Mouse (Mus musculus) neural tube, postnatal 0 days (tissue): ENCODE results near the gene Tmem38b. TPM values are rescaled to one million over a fixed set of nuclear protein-coding genes. Genes with fewer than 3 reads are reported as not detected.

ENCODE experiments used
- polyA plus RNA-seq: library from polyadenylated mRNA; unstranded; fragments of >200 nt; fragmentation: Nextera tagmentation; extraction: Ambion mirVana; gene quantifications from 2 replicates; pipeline ENCODE4 v1.2.1, GENCODE M21; 2015

Tmem38b gene
- polyA plus RNA-seq: 7.5 and 7.6 TPM in 2 replicates

GRCm38 (mm10) chr4:53825821-53826605 lies at the start of gene Tmem38b:
Gene Tmem38b, plus strand, starts transcription at chr4:53826045.

Other genes starting within 250 kb of the Tmem38b start
- gene Fsd1l, start 194.6 kb upstream of the Tmem38b start, polyA plus RNA-seq: 16.7 and 20.4 TPM in 2 replicates
- gene Fktn, start 112.0 kb upstream of the Tmem38b start, polyA plus RNA-seq: 21.4 and 23.1 TPM in 2 replicates
- gene Tal2, start 46.3 kb upstream of the Tmem38b start, polyA plus RNA-seq: 0.13 and 0.19 TPM in 2 replicates